Mouse (Mus musculus): Measurements from ENCODE around the gene Faap100. TPM values are rescaled to one million over a fixed set of nuclear protein-coding genes. Genes with fewer than 3 reads are reported as not detected.
"Not testable (repeated sequence)": the region's sequence is repeated elsewhere in the genome, so short reads cannot be mapped to it uniquely, and the experiment has no call there.

The Faap100 gene
- polyA plus RNA-seq (2017; shearing (Covaris generic)): 10 to 100 TPM; 17.8 to 27.0 TPM

DNA sequence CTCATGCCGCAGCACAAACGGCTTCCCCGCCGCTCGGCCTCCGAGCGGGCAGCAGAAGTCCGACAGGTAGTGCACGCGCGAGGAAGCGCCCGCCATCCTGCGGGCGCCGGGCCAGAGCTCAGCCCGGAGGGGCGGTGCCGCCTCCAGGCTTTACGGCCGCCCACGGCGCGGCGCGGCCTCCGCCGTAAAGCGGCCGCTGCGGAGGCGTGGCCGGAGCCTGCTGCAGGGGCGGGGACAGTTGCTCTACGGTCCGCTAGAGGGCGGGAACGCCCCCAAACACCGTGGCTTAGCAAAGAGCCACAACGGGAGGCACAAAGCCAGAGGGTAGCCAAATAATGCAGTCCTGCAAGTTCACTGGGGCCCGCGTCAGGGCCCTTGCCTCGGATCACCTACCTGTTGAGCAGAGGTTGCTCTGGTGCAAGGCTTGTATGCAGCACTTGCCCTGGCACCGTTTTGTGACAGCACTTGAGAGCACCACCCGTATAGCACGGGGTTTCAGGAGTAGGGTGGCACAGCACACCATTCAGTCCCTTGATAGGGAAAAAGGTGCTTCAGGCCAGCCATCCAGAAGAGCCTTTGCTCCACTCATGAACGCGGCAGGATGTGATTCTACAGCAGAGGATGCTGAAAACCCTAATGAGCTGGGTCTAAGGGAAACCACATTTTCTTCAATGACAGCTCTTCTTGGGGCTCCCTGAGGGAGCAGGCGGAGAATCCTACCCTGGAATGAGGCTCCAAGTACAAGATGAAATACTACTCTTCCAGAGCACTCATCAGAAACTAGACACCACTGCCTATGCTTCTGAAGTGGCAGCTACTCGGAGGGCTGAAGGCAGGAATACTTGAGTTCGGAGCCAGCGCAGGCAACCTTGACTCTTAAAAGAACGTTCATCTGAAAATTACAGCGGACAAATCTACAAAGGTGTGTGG is at the start of gene Faap100:
Gene Faap100 (minus strand): TSS at position 154 of the 930 bp plus-strand sequence.
- peak; percentile 94 for ATAC-seq

GRCm38 (mm10) chr11:120426727-120427126 is 48.2 kb upstream of the Faap100 start:
- no peak for ATAC-seq

DNA sequence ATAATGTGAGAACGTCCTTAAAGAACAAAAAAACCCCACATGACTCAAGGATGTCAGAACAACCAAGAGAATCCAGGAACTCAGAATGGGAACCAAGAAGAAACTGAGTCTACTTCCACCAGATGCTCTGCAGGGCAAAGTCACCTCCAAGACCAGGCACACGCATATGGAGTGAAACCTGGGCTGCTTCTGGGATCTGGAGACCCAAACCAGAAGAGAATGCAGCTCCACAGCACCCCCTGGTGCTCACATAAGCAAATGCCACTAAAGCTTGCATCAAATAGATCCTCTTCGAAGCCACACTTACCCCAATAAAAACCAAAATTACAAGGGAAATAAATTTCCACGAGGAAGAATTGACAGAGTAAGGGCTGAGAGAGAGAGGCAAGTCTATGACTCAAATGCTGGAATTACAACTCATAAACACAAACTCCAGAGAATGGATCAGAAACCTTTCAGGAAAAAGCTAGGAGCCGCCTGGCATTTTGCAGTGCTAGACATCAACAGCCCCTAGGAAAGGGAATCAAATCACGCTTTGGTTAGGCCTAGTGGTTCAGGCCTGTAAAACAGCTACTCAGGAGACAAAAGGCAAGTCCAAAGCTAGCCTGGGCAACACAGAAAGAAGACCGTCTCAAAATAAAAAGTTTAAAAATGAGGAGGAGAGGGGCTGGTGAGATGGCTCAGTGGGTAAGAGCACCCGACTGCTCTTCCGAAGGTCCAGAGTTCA is 45.2 kb upstream of the Faap100 start:
- no peak for ATAC-seq

DNA sequence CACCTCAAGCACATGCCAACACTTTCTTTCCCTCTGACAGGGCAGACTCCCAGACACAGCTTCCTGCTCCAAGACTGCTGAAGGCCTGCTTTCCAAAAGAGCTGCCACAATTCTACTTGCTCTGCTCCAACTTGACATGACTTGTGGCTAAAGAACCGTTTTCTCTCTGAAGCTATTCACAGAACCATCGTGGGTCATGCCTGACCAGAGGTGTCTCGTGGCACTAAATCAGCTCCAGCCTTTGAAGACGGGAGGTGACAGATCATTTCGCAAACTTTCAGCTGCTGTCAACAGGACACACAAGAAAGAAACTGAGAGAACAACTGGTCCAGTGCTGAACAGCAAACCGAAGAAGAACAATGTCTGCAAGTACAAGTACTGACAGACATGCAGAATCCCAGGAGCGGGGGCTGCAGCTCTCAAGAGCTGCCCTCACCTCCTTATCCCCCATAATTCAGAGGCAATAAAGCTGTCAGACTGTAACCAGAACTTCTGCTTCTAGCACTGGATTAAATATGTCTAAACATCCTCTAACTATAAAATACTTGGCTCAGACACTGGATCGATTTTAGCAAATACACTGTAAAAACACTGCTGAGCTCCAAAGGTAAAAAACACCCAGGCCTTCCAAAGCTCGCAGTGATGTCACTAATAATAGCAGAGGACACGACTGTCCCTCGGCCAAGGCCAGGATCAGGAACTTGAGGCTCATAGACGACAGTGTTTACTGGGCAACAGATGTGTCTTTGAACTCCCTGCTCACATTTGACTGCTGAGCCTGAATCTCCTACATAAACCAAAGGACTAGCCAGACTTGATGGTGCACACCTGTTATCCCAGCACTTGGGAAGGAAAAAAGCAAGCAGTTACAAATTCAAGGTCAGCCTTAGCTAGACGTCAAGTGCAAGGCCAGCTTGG is 44.3 kb upstream of the Faap100 start:
- no peak for ATAC-seq

DNA sequence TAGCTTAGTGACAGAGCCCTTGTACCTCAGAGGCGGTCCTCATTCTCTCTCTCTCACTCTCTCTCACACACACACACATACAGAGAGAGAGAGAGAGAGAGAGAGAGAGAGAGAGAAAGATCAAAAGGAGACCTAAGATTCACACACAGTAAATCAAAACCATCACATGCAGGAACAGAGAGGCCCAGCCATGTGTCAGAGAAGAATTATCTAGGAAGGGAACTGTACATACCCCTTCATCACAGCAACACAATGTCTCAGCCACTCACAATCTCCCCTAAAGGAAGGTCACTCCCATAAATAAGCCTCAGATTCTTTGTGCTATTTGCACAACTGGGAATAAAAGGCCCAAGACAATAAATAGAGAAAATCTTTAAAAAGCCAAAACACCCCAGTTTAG is 40.0 kb upstream of the Faap100 start:
- ATAC-seq: no peak

DNA sequence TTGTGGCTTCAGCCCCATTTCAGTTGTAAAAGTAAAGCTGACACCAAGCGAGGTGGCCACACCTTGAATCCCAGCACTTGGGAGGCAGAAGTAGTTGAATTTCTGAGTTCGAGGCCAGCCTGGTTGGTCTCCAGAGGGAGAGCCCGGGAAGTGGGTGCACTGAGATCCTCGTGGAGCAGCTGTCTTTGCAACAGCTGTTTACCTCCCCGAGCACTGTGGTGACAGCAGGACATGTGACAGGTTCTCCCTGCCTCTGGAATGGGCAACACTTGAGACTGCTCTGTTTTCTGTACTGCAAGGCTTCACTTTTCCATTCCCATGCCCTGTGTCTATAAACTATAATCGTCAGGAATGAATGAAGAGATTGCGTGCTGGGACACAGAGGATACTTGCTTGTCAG is 39.3 kb upstream of the Faap100 start:
- ATAC-seq: no peak

- not testable (repeated sequence) for ATAC-seq
These were observed 35.1 kb upstream of the Faap100 start for GRCm38 (mm10) chr11:120413621-120414020.

DNA sequence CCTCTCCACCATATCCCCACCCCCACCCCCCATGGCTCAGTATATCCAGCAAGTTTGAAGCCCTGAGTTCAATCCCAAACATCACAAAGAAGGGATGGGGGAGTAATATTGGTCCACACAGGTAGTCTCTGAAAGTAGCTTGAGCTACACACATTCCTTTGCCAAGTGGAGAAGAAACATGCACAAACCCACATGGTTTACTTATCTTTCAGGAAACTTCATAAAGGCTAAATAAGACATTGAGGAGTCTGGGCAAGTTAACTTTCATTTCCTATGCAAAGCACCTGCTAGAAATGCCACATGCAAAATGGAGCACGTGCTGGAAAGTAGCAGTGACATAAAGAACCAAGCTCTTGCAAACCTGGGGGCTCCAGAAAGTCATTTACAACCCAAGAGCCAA is 27.9 kb upstream of the Faap100 start:
- no peak for ATAC-seq

- no peak for ATAC-seq
These were observed 27.3 kb upstream of the Faap100 start for GRCm38 (mm10) chr11:120405867-120406266.

- no peak for ATAC-seq
These were observed 26.2 kb upstream of the Faap100 start for GRCm38 (mm10) chr11:120404814-120405213.

- ATAC-seq: no peak
These were observed 20.8 kb upstream of the Faap100 start for GRCm38 (mm10) chr11:120399319-120399718.

DNA sequence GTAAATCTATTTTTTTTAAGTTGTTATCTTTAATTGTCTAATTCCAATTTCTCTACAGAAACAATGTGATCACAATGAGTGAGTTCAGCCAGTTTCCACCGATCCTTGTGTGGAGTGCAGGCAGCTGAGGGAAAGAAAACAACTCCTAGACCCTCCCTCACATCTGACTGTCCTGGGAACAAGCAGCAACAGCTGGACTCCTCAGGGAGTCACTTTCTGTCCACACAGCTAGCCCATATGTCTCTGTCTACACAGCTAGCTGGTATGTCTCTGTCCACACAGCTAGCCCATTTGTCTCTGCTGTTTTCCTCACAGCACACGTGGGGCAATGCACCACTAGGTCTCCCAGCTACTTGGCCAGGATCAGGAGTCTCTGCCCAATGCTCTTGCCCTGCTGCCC is 19.0 kb upstream of the Faap100 start:
- no peak for ATAC-seq

DNA sequence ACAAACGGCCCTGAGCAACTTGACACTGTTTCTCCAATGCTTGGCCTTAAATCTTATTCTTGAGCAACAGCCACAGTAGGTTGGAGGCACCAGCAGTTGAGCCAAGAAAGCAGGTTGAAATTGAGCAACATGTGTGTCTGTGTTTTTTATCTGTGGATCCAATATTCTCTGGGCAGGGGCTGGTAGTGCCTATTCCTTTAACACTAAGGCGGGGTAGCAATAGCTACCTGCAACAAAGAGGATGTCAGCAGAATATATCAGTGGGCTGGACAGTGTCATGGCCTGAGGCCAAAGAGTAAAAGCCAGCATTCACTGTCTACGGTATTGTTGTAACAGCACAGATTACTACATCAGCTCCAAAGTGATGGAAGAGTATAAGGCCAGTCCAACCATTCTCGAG is 17.1 kb upstream of the Faap100 start:
- no peak for ATAC-seq

- no peak for ATAC-seq
These were observed 10.0 kb upstream of the Faap100 start for GRCm38 (mm10) chr11:120388580-120388979.

DNA sequence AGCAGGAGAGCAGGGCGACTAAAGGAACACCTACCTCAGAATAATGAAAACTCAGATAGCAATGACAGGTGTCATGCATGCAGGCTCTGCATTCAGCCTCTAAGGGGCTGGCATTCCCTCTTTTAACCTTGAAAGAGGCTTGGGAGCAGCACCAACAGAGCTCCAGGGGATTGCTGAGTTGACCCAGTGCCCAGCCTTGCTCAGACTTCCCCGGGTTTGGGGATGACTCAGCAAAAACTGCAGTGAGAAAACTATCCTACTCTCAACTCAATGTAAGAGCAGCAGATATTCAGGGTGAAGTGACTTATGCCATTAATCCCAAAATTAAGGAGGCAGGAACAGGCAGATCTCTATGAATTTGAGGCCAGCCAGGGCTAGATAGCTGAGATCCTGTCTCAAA is 8.6 kb upstream of the Faap100 start:
- ATAC-seq: no peak

DNA sequence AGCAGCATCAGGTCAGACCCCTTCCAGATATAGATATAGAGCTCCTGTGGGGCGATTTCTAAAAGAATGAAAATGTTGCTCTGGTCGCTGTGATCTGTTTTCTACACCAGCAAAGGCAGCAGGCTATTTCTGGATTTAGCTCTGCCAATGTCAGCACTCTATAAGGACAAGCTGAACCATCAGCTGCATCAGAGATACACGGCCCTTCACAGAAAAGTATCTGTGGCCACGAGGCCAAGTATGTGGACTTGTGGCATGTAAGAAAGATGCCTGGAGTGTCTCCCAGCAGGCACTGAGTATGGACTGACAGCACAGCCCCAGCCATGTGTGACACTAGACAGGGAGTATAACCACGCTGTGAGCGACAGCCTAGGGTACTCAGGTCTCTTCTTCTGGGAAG is 8.1 kb upstream of the Faap100 start:
- no peak for ATAC-seq

DNA sequence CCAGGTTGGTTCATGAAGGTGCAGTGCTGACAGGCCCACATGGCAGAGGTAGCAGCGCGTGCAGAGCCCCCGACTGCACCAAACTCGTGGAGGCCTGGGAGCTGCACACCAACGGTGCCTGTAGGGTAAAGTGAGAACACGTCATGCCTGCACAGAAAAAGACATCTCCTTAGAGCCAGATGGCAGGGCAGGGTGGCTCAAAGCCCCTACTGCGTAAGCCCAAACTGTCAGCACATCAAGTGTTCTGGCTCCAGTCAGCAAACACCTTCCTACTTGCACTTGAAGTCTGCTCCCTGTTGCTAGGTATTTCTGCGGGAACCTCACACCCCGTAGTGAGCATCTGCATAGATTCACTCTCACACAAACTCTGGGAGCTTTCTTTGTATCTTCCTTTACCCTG is 3.9 kb upstream of the Faap100 start:
- ATAC-seq: no peak

DNA sequence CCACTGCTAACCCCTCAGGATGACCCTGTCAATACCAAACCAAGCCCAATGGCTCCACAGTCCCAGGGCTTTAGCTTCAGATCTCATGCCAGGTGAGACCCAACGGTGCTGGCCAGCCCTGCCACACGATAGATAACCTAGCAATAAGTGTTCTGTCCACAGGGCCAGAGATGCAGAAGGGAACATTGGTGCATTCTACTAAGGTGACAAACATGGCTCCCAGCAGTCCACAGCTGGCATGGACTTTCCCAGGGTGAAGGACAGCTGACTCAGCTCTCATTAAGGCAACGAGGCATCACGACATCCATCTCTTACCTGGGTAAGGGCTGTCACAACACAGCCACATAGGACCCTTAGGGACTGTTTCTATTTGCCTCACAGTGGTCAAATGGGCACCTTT is 2.6 kb upstream of the Faap100 start:
- ATAC-seq: no peak

GRCm38 (mm10) chr11:120380271-120380670 is 1.7 kb upstream of the Faap100 start:
- ATAC-seq: no peak

DNA sequence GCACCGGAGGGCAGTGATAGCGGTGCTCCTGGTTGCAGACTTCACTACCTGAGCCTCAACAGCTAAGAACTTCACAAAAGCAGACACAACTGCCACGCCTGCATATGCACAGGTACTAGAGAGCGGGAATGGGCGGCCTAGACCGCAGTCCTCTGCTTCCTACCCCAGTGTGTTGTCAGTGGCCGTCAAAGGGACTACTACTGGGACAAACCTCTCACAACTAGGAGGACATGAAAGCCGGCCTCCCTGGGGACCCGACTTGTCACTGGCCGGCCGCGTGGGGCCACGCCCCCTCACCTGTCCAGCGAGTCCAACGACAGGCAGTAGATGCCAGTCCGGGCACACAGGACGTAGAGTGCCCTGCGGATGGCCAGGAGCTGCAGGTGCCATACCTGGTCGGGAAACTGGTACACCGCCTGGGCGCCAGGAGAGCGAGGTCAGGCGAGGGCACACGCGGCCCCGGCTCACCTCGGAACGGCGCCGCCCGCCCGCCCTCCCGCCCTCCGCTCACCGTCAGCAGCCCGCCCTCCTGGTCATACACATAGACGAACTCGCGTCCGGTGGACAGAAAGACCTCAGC is 443 bp downstream of the Faap100 start:
- peak; percentile 29 for ATAC-seq

- no peak for ATAC-seq
These were observed 1.2 kb downstream of the Faap100 start for GRCm38 (mm10) chr11:120377337-120377736.

All from CD4-positive, CD25-positive, alpha-beta regulatory T cell, adult 4 months (primary cell).